Mouse (Mus musculus): ENCODE measurements at regions not wholly inside any gene's neighbourhood (a gene's known extent, or its start where the extent isn't known, plus 50 kb on each side); places are given as distances from the start of the nearest gene placed in this dataset.
"Not testable (repeated sequence)": the region's sequence is repeated elsewhere in the genome, so short reads cannot be mapped to it uniquely, and the experiment has no call there.

GRCm38 (mm10) chr7:72998374-72998773 is 376.9 kb upstream of the Rgma start:
- no peak for ATAC-seq (ENCODE audit: poor library complexity, severe bottlenecking)

- ATAC-seq (ENCODE audit: poor library complexity, severe bottlenecking), result no peak
These were observed 356.2 kb upstream of the Rgma start for GRCm38 (mm10) chr7:73019151-73019550.

GRCm38 (mm10) chr7:73019764-73020354 is 355.4 kb upstream of the Rgma start:
- ATAC-seq (ENCODE audit: poor library complexity, severe bottlenecking), result no peak

- ATAC-seq (ENCODE audit: poor library complexity, severe bottlenecking), result no peak
These were observed 353.5 kb upstream of the Rgma start for GRCm38 (mm10) chr7:73021786-73022185.

GRCm38 (mm10) chr7:73025640-73026039 is 349.7 kb upstream of the Rgma start:
- no peak for ATAC-seq (ENCODE audit: poor library complexity, severe bottlenecking)

GRCm38 (mm10) chr7:73028952-73029351 is 346.4 kb upstream of the Rgma start:
- ATAC-seq (ENCODE audit: poor library complexity, severe bottlenecking), result no peak

GRCm38 (mm10) chr7:73031407-73031806 is 343.9 kb upstream of the Rgma start:
- no peak for ATAC-seq (ENCODE audit: poor library complexity, severe bottlenecking)

GRCm38 (mm10) chr7:73032316-73032980 is 342.9 kb upstream of the Rgma start:
- no peak for ATAC-seq (ENCODE audit: poor library complexity, severe bottlenecking)

GRCm38 (mm10) chr7:73036801-73037555 is 338.3 kb upstream of the Rgma start:
- no peak for ATAC-seq (ENCODE audit: poor library complexity, severe bottlenecking)

- ATAC-seq (ENCODE audit: poor library complexity, severe bottlenecking), result no peak
These were observed 337.7 kb upstream of the Rgma start for GRCm38 (mm10) chr7:73037638-73038037.

- ATAC-seq (ENCODE audit: poor library complexity, severe bottlenecking), result no peak
These were observed 335.4 kb upstream of the Rgma start for GRCm38 (mm10) chr7:73039921-73040320.

GRCm38 (mm10) chr7:73044316-73044715 is 331.0 kb upstream of the Rgma start:
- no peak for ATAC-seq (ENCODE audit: poor library complexity, severe bottlenecking)

- no peak for ATAC-seq (ENCODE audit: poor library complexity, severe bottlenecking)
These were observed 319.4 kb upstream of the Rgma start for GRCm38 (mm10) chr7:73055891-73056290.

GRCm38 (mm10) chr7:73063556-73063955 is 311.8 kb upstream of the Rgma start:
- no peak for ATAC-seq (ENCODE audit: poor library complexity, severe bottlenecking)

- ATAC-seq (ENCODE audit: poor library complexity, severe bottlenecking), result no peak
These were observed 306.8 kb upstream of the Rgma start for GRCm38 (mm10) chr7:73068534-73068933.

- ATAC-seq (ENCODE audit: poor library complexity, severe bottlenecking), result no peak
These were observed 306.0 kb upstream of the Rgma start for GRCm38 (mm10) chr7:73069352-73069751.

- ATAC-seq (ENCODE audit: poor library complexity, severe bottlenecking), result not testable (repeated sequence)
These were observed 299.9 kb upstream of the Rgma start for GRCm38 (mm10) chr7:73075391-73075790.

- ATAC-seq (ENCODE audit: poor library complexity, severe bottlenecking), result no peak
These were observed 287.7 kb upstream of the Rgma start for GRCm38 (mm10) chr7:73087496-73088185.

- ATAC-seq (ENCODE audit: poor library complexity, severe bottlenecking), result no peak
These were observed 287.0 kb upstream of the Rgma start for GRCm38 (mm10) chr7:73088321-73088720.

GRCm38 (mm10) chr7:73091758-73092157 is 283.6 kb upstream of the Rgma start:
- no peak for ATAC-seq (ENCODE audit: poor library complexity, severe bottlenecking)

GRCm38 (mm10) chr7:73094059-73094458 is 281.2 kb upstream of the Rgma start:
- ATAC-seq (ENCODE audit: poor library complexity, severe bottlenecking), result no peak

Data from megakaryocyte, adult 5-6 weeks (primary cell).